Mouse (Mus musculus): Measurements from ENCODE around the gene Edn3.

GRCm38 (mm10) chr2:174792436-174793125 is 32.2 kb downstream of the Edn3 start:
- TF ChIP-seq CTCF (IDR thresholded peaks at IDR 0.05; ENCODE audit: borderline replicate concordance, insufficient read depth, low read depth, low read length) = no peak
- TF ChIP-seq POLR2A (IDR thresholded peaks at IDR 0.05; ENCODE audit: borderline replicate concordance, insufficient read depth, low read length) = no peak
